Mouse (Mus musculus) liver, postnatal 0 days (tissue): ENCODE results near the gene Foxs1. TPM values are rescaled to one million over a fixed set of nuclear protein-coding genes. Genes with fewer than 3 reads are reported as not detected.
A peak's percentile ranks its signal among the peaks of the same experiment; 100 is the strongest.

Experiments
- ATAC-seq: fragments of 200-750 bp; cut with Nextera tagmentation; 2 replicates; pipeline ENCODE4 v1.8.0; 2017; ENCODE audit warnings: mild to moderate bottlenecking, moderate library complexity
- DNase-seq: peaks from one replicate; pipeline ENCODE4 v3.0.0-alpha.2; 2016
- H3K27ac ChIP-seq: fragments of 300-500 bp; sonication (generic); 2 replicates; pipeline ENCODE4 v1.5.1; 2014; ENCODE audit warnings: antibody characterized with exemption, moderate library complexity, mild to moderate bottlenecking, low read depth
- H3K27me3 ChIP-seq: fragments of 300-500 bp; sonication (generic); 2 replicates; pipeline ENCODE4 v1.6.1; 2014; ENCODE audit warnings: low read length, control low read depth, mixed read lengths; ENCODE audit not compliant: insufficient read depth
- H3K36me3 ChIP-seq: fragments of 300-500 bp; sonication (generic); replicated peaks from 2 replicates; pipeline ENCODE4 v1.6.1; 2014; ENCODE audit warnings: mild to moderate bottlenecking, control low read depth, low read length, moderate library complexity, mixed read lengths; ENCODE audit not compliant: insufficient read depth
- H3K4me1 ChIP-seq: fragments of 300-500 bp; sonication (generic); 2 replicates; pipeline ENCODE4 v1.6.1; 2014; ENCODE audit warnings: antibody characterized with exemption, mild to moderate bottlenecking, control low read depth; ENCODE audit not compliant: insufficient read depth
- H3K4me2 ChIP-seq: fragments of 300-500 bp; sonication (generic); 2 replicates; pipeline ENCODE4 v1.6.1; 2014; ENCODE audit warnings: low read depth, mild to moderate bottlenecking, low read length, moderate library complexity, mixed read lengths
- H3K4me3 ChIP-seq: fragments of 300-500 bp; sonication (generic); 2 replicates; pipeline ENCODE4 v1.5.1; 2014; ENCODE audit warnings: low read depth, low read length
- H3K9ac ChIP-seq: fragments of 300-500 bp; sonication (generic); replicated peaks from 2 replicates; pipeline ENCODE4 v1.6.1; 2014; ENCODE audit warnings: mild to moderate bottlenecking, moderate library complexity
- H3K9me3 ChIP-seq: fragments of 300-500 bp; sonication (generic); 2 replicates; pipeline ENCODE4 v1.6.1; 2016; ENCODE audit warnings: mild to moderate bottlenecking, control low read depth, low read length, mixed read lengths
- CTCF ChIP-seq: sonication (generic); IDR thresholded peaks from 2 replicates; pipeline ENCODE4 v1.5.1; 2016; ENCODE audit warnings: antibody characterized with exemption, low read depth
- EP300 ChIP-seq: IDR thresholded peaks from 2 replicates; pipeline ENCODE4 v1.6.1; 2016; ENCODE audit warnings: antibody characterized with exemption, low read depth, mild to moderate bottlenecking
- WGBS: fragments of 180-500 bp; shearing (Covaris S2); extraction: QIAGEN DNeasy Blood & Tissue Kit; methylation state at CpG from one replicate; pipeline ENCODE4 v1.1.7; 2014; ENCODE audit not compliant: insufficient replicate concordance; 5-methylcytosine and 5-hydroxymethylcytosine counted together
- polyA plus RNA-seq: library from polyadenylated mRNA; unstranded; fragments of >200 nt; fragmentation: Nextera tagmentation; extraction: Ambion mirVana; gene quantifications from 2 replicates; pipeline ENCODE4 v1.2.1, GENCODE M21; 2015

The Foxs1 gene
- polyA plus RNA-seq, 1 experiment from 2014 or later: 0.74 TPM

GRCm38 (mm10) chr2:152942898-152943515, 10.0 kb upstream of the Foxs1 start:
- H3K27me3 ChIP-seq: peaks cover 59% of the 10 kb centered on the region
- DNase-seq: no peak
- H3K4me1 ChIP-seq: no peaks in the 10 kb centered on the region
- 2% methylated on average over 53 of the region's 65 CpGs for WGBS
- no peak overlapping the region for H3K9ac ChIP-seq
- TF ChIP-seq EP300: no peak
- no peak for TF ChIP-seq CTCF
- no peaks in the 10 kb centered on the region for H3K9me3 ChIP-seq
- H3K4me2 ChIP-seq: peak overlapping the region; percentile 52
- H3K36me3 ChIP-seq: no peaks in the 10 kb centered on the region
- H3K27ac ChIP-seq: no peak overlapping the region
- no peak for ATAC-seq
- peak overlapping the region; percentile 29 for H3K4me3 ChIP-seq

GRCm38 (mm10) chr2:152941776-152942175, 8.8 kb upstream of the Foxs1 start:
- peaks cover 54% of the 10 kb centered on the region for H3K27me3 ChIP-seq
- no peaks in the 10 kb centered on the region for H3K9me3 ChIP-seq
- WGBS: 20% methylated on average over 7 of the region's 7 CpGs
- DNase-seq (no peak), ATAC-seq (no peak)
- H3K27ac ChIP-seq: no peak overlapping the region
- H3K4me2 ChIP-seq: no peak overlapping the region
- H3K36me3 ChIP-seq: no peaks in the 10 kb centered on the region
- no peaks in the 10 kb centered on the region for H3K4me1 ChIP-seq
- H3K4me3 ChIP-seq: no peak overlapping the region
- TF ChIP-seq EP300: no peak
- no peak for TF ChIP-seq CTCF
- no peak overlapping the region for H3K9ac ChIP-seq

GRCm38 (mm10) chr2:152941106-152941505, 8.1 kb upstream of the Foxs1 start:
- Histone ChIP-seq H3K4me1 (no peaks in the 10 kb centered on the region), H3K27me3 (peaks cover 54% of the 10 kb centered on the region), H3K36me3 (no peaks in the 10 kb centered on the region), H3K9me3 (no peaks in the 10 kb centered on the region), H3K4me2 (no peak overlapping the region), H3K27ac (no peak overlapping the region), H3K9ac (no peak overlapping the region), H3K4me3 (no peak overlapping the region)
- no peak for ATAC-seq
- 85% methylated on average over 6 of the region's 6 CpGs for WGBS
- no peak for DNase-seq
- TF ChIP-seq EP300: no peak
- no peak for TF ChIP-seq CTCF

GRCm38 (mm10) chr2:152939846-152940245, 6.8 kb upstream of the Foxs1 start:
- Histone ChIP-seq H3K27ac (no peak overlapping the region), H3K4me2 (no peak overlapping the region), H3K9ac (no peak overlapping the region), H3K4me1 (no peaks in the 10 kb centered on the region), H3K36me3 (no peaks in the 10 kb centered on the region), H3K4me3 (no peak overlapping the region), H3K27me3 (peaks cover 45% of the 10 kb centered on the region), H3K9me3 (no peaks in the 10 kb centered on the region)
- WGBS: 1% methylated on average over 4 of the region's 4 CpGs
- no peak for ATAC-seq
- TF ChIP-seq CTCF (peak; percentile 85), EP300 (no peak)
- DNase-seq: peak; percentile 74

- ATAC-seq: no peak
Measured at GRCm38 (mm10) chr2:152933614-152934013, 606 bp upstream of the Foxs1 start.

GRCm38 (mm10) chr2:152931456-152932160, 1.4 kb downstream of the Foxs1 start:
- Histone ChIP-seq H3K27ac (peak overlapping the region; percentile 44; the same call in 1 of the 2 replicates), H3K36me3 (no peaks in the 10 kb centered on the region), H3K4me2 (no peak overlapping the region), H3K9ac (no peak overlapping the region), H3K4me1 (no peaks in the 10 kb centered on the region), H3K27me3 (no peaks in the 10 kb centered on the region), H3K4me3 (no peak overlapping the region), H3K9me3 (no peaks in the 10 kb centered on the region)
- no peak for TF ChIP-seq EP300
- no peak for TF ChIP-seq CTCF
- DNase-seq (no peak), ATAC-seq (no peak)
- WGBS: 74% methylated on average over 12 of the region's 12 CpGs

More at GRCm38 (mm10) chr2:152933614-152934013, 606 bp upstream of the Foxs1 start:
- peak; percentile 63 for DNase-seq
- no peak overlapping the region for H3K4me2 ChIP-seq
- H3K36me3 ChIP-seq: no peaks in the 10 kb centered on the region
- no peaks in the 10 kb centered on the region for H3K9me3 ChIP-seq
- H3K27me3 ChIP-seq: no peaks in the 10 kb centered on the region; the same call in 1 of the 2 replicates
- no peak overlapping the region for H3K9ac ChIP-seq
- TF ChIP-seq EP300: no peak
- TF ChIP-seq CTCF: peak; percentile 79
- H3K27ac ChIP-seq: no peak overlapping the region
- 32% methylated on average over 5 of the region's 5 CpGs for WGBS
- H3K4me1 ChIP-seq: no peaks in the 10 kb centered on the region
- H3K4me3 ChIP-seq: no peak overlapping the region
